Mouse (Mus musculus) frontal cortex, adult (tissue): ENCODE measurements around the gene Veph1.

Source experiments
- ATAC-seq: cut with Nextera tagmentation; 2 replicates; pipeline ENCODE4 v1.9.2; 2017; ENCODE audit warnings: mild to moderate bottlenecking, moderate library complexity, mixed read lengths; ENCODE audit not compliant: low TSS enrichment

The Veph1 gene

DNA sequence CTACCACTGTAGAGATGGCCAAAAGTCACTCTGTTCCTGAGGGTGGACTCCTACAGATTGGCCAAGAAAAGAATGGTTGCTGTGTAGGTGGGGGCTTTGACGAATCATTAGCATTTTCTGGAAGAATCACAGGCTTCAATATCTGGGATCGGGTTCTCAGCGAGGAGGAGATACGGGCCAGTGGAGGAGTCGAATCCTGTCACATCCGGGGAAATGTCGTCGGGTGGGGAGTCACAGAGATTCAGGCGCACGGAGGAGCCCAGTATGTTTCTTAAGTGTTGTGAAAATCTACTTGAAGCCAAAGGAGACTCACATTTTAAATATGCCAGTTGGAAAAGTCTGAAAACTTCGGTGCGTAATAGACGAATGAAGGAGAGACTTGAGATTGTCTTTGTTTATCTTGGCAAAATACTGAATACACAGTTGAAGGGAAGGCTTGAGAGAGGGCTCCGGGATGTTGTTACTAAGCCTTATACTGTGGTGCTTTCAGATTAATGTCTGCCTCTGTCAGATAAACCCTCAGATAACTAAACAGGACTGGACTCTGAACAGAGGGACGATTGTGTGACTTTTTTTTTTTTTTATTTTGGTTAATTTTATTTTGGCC is 71.6 kb downstream of the Veph1 start:
- ATAC-seq = no peak

DNA sequence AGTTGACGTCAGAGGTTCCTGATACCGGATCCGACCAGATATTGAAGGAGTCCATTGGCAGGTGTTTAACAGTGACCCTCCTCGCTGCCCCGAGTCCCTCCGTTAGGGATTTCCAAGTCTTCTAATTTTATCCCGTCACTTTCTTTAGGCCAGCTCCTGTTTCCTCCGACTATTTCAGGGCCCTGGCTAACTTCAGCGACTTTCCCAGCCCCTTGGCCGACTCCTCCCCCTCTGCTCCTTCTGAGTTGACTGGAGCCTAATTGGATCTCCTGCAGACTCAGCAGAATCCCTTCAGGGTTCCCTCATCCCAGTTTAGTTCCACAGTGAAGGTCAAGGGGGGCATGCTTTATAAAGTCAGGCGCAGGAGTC is 75.4 kb downstream of the Veph1 start:
- ATAC-seq = peak; percentile 25; the same call in 1 of the 2 replicates

DNA sequence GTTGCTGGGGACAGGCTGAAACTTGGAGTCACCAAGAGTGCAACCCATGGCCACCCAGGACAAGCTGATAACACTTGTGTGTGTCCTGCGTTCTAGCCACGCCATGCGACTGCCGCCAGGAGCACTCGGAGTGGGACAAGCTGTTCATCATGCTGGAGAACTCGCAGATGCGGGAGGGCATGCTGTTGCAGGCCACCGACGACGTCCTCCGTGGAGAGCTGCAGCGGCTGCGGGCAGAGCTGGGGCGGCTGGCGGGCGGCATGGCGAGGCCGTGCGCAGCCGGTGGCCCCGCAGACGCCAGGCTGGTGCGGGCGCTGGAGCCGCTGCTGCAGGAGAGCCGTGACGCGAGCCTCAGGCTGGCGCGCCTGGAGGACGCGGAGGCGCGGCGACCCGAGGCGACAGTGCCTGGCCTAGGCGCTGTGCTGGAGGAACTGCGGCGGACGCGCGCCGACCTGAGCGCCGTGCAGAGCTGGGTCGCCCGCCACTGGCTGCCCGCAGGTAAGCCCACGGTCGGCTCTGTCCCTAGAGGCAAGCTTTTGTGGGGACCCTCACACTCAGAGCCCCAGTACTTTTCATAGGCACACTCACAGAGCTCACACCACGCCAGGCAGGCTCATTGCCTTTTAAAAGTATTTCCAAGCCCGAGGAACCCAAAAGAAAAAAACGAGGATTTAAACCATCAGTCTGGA is 75.9 kb downstream of the Veph1 start:
- peak; percentile 96 for ATAC-seq

DNA sequence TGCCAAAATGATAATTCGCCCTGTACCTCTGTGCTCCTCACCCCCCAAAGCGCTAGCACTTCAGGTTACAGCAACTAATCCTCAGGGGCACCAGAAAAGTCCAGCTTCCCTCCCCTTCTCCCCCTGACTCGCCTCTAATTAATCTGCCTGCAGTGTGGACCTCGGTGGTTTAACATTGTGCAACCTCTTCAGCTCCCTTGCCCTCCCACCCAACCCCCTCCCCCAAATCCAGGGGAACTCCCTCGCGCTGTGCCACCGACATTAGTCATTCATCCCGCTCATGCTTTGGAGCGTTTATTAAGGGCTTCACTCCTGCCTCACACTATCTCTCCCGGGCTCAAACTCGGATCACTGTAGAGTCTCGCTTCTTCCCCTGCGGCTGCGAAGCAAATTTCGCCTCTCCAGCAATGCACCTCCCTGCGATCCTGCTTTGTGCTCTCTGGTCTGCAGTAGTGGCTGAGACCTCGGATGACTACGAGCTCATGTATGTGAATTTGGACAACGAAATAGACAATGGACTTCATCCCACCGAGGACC is 76.9 kb downstream of the Veph1 start, which contains the start of gene Ptx3:
Gene Ptx3, plus strand, starts transcription at position 256 of the 537 bp plus-strand sequence.
- peak; percentile 42; the same call in 1 of the 2 replicates for ATAC-seq

DNA sequence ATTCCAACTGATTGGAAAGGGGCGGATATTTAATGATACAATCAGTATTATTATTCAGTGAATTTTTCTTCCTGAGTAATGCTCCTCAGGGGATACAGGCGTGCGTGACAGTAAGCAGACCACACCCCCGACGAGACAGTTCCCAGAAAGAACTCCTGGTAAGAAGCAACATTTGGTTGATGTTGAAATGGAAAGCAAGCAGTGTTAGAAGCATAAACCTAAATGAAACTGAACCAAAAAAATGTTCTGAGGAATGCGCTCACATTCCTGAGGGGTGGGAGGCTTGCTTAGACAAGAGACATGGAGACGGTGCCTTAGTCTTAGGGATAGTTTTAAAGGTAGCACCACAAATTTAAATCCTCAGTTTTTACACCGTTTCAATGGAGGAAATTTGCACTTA is 80.9 kb downstream of the Veph1 start:
- no peak for ATAC-seq

DNA sequence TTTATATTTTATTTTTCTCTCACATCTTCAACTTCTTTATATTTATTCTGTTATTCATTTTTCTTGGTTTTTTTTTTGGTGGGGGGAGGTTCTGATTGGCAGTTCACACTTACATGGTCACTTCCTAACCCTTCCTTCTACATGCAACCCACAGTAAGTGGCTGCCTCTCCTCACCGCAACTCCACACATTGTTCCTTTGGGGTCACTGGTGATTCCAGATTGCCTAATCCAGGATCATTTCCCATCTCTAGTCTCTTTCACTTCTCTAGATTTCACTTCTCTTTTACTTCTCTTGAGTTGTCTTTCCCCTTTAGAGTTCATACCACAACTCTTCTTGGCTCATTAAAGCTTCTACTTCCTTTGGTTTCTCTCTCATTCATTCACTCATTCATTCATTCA is 83.1 kb downstream of the Veph1 start:
- ATAC-seq = no peak

DNA sequence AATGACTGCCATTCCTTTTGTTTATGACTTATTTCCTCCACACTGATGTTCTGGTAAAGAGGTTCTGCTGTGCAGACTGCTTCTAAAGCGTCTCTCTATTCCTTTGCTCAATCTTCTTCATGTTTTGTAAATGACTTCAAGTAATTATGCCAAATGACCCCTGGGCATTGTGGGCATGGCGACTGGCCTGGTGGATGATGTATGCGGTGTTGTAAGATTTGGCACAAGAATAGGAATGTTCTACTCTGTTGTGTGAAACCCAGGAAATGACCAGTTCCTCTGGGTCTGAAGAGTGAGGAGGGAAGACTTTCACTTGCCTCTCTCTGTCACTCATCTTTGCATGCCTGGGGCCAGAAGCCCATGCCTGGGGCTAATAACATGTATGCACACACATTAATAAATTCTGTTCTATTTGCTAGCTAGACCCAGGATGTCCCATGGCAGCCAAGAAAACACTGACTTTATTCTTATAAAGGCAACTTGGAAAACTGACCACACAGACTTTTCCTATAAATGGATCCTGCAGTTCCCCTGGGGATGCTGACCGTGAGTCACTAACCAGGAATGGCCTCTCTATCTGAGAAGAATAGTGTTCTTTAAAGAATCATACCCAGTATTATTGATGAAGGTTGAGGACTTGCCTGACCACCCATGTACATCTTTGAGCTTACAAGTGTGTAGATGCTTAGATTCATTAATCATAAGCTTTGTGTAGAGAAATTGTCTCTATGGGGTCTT is 87.6 kb downstream of the Veph1 start:
- no peak for ATAC-seq

DNA sequence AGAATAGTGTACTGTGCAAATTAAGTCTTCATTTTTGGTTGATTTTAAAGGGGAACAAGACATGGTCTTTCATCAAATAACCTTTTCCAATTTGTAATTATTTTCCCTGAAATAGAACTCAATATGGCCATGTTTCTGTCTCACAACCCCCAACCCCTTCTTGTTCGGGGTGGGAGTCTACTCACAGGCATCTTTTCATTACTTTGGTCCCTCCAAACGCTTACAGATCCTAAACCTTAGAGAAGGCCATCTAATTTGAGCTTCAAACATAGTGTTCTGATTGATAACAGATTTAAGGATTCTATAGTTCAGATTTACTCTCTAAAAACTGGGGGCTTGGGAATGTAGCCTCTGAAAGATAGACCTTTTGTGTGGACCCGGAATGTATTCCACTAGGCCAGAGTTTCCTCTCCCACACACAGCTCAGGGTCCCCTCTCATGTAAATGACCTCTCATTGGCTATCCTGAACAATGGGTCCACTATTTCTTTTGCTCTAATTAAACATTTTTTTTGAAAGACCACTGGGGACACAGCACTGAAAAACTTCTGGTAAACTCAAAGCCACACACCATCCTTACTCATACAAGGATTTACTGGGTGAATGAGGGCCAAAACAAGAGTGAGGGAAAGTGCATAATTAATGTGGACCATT is 102.6 kb downstream of the Veph1 start:
- no peak for ATAC-seq

DNA sequence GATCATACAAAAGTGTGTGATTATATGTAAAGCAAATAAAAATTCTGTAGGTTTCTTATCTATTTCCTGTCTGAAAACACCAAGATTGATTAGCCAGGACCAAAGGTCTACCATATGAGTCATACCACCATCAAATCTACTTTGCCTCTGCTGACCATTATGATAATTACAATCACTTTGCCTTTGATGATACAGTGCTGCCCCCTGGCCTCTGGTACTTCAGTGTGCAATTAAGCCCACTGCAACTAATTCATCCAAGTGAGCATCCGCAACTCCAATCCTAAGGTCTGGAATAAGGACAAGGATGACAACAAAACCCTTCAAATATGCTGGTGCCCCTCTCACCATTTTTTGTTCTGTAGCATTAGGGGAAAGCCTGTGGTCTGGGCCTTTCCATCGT is 117.0 kb downstream of the Veph1 start:
- no peak for ATAC-seq

DNA sequence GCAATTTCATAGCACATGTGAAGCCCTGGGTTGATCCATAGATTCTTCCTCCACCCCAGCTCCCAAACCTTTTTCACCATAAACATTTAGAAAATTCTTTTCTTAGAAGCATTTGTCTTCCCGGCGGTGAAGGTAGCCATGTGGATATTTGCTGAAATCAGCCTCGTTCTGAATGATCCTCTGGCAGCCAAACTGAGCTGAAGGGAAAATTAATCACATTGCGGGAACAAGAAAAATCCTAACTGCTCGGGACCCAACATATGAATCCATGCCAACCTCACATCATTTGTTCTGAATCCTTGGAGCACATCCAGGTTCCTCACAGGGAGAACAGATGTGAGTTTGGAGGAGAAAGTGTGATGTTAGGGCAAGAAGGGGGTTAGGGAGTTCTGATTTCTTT is 123.7 kb downstream of the Veph1 start:
- ATAC-seq = no peak

DNA sequence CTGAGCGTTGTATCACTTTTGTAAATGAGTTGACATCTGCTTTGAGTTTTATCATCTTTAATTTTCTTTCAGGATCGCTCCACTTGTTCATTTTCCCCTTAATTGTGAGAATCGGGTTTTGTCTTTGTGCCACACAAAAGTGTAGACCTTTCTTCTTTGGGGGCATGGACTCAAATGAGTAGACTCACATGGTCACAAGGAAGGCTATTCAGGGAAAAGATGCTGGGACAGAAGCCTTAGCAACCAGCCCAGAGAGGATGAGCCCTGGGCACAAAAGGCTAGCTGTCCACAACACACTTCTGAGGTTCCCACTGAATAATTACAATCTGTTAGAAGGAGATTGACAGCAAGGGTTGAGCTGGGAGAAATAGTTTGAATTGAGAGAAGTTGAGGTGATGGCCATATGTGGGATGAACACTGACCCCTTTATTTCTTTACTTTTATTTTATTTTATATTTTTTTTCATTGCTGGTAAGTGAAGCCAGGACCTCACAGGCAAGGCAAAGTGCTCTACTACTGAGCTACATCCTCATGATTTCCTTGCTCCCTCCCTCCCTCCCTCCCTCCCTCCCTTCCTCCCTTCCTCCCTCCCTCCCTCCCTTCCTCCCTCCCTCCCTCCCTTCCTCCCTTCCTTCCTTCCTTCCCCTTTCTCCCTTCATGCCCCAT is 126.6 kb downstream of the Veph1 start:
- no peak for ATAC-seq

DNA sequence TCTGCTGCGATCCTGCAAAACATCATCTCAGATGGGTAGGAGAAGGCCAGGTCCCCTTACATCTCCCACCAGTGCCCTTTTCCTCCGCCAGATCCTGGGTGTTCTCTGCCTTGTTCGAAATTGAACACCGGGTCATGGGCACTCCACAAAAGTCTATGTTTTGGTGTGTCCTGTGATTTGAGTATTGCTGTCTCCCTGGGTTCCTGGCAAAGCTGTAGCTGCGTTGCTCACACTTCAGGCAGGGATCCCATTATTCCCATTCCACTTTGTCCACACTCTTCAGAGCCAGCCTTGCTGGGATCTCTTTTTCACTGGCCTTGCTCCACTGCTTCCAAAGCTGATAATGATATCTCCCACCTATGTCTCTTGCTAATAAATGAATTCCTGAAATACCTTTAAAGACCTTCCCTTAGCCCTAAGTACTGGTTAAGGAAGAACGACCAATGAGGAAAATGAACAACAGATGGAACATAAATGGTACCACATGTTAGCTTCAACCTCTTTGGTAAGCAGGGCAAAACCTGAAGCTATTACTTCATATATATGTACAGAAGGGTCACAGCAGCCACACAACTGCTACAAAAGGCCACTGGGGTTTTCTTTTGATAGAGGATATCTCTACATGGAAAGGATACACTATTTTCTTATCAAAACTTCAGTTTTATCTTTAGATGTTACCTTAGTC is 129.9 kb downstream of the Veph1 start:
- ATAC-seq = no peak

DNA sequence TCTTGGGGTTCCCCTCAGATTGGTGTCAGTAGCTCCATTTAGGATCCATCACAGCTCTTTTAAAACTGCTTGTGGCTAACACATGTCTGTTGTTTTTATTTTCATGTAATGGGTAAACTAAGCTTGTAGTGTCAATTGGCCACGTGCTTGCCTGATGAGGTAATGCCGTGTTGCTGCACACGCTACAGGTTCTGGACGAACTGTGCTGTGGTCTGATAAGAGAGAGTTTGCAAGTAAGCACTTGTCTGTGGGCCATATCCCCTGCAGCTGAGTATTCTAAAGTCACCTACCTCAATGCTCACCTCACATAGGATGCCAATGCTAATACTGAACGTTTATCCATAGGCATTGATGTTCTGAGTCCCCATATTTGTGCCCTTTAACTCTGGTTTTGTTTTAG is 131.6 kb downstream of the Veph1 start:
- ATAC-seq = no peak

DNA sequence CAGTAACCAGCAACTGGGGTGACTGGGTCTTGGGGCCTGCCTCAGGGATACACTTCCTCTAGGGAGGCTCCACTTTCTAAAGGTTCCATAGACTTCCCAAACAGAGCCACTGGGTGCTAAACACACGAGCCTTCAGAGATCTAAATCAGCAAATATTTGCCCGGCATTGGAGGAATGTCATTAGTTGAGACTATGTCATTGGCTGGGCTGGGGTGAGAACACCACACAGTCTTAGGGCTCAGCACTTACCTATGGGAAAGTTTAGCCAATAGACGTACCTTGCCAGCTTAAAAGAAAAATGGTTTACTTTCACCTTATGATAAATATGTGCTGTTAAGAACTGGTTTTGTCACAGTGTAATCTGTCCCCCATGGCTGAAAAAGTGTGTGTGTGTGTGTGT is 132.1 kb downstream of the Veph1 start:
- ATAC-seq = no peak

DNA sequence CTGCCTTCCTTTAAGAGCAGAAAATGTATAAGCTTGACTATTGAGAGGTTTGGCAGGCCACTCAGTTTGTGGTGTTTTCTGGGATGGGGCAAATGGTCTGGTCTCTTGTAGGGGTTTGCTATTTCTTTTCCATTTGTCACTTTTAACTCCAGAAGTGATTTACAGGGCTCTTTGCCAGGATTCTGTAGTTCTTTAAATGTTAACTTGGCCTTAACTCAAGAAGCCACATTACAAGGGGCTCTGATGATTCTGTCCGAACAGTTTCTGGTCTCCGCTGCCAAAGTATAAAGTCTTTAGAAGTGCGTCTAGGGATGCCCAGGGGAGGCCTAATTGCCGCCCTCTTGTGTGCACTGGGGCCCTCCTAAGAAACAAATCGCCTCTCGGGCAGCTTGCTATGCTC is 134.0 kb downstream of the Veph1 start:
- no peak for ATAC-seq

DNA sequence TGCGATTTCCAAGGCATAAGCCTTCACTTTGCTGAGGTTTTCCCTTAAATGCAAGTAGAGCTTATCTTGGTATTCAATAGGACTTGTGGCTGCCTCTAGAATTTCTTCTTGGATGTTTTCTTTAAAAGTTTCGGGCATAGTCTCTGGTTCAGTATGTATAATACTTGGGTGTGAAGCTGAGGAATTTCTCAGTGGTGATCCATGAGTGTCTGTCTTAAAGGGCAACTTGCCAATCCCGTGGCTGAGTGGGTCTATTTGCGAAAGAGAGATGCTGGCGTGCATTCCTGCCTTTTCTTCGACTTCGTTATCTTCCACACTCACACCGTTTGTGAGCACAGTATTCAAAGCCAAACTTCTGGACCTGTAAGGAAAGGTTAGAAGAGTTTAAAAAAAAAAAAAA is 138.7 kb downstream of the Veph1 start:
- ATAC-seq = no peak

DNA sequence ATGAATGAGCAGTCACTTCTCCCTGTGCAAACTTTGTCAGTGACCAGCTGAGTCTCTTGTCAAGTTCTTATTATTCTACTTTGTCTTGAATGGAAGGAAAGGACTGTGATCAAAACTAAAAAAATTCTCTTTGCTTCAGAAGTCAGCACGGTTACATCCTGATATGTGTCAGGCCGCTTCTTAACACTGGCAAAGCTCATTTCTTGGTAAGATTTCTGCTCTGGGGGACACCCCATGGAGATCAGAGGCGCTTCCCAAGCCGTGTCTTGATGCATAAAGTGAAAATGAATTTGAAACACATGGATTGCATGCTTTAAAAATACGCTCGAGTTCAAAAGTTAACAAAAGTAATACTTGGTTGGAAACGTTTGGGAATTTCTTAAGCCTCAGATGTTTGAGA is 159.0 kb downstream of the Veph1 start:
- no peak for ATAC-seq

DNA sequence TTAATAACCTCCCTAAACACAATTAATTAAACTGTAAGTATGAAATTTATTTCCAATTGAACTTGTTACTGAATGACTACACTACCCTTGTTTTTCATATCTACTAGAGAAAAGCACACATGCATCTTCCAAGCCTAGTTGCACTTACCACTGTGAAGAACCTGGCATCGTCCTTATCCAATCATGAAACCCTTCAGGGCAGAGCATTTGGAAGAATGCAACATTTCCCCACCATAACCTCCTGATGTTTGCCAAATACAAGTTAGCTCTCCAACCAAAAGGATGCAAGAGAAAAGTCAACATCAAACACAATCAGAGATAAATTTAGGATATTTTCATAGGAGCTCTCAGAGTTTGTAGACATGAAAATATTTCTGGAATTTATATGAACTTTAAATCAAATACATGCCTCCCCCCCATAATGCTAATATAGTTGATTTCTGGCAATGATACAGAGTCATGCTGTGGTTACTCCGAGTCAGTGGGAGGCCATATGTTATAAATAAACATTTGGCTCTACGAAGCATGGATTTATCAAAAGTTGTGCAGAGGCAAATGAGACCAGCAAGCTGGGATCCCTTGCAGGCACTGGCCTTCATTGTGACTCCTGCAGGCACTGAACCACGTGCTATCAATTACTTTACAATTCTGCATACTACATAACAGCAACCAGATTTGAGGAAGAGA is 165.2 kb downstream of the Veph1 start:
- no peak for ATAC-seq

DNA sequence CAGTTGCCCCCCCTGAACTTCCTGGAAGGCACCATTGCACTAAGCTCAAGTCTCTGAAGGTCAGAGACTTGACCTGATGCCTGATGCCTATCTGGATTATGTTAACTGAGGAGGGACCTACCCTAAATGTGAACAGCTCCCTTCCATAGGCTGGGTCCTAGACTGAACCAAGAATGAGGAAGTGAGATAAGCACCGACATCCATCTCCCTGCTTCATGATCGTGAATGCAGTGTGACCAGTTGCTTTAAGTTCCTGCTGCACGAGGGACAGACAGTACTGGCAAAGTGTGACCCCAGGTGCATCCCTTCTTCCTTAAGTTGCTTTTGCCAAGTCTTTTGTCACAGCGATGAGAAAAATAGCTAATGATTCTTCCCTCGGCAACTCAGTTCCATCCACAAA is 166.9 kb downstream of the Veph1 start:
- no peak for ATAC-seq

DNA sequence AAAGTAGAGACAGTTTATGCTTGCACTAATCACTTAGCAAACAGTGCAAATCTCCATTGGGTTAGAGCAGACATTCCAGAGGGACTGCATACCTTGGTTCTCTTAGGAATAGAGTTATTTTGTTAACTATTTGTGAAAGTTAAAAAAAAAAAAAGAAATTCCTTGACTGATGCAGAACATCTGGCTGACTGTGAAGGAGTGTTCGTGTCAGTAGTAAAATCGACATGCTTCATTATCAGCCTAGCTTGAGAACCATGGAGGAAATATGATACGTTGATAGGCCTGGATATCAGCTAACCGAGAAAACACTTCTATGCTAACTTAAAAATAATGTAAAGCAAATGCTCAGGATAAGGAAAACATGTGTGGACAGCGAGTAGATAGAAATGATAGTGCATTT is 191.1 kb downstream of the Veph1 start:
- ATAC-seq = no peak

DNA sequence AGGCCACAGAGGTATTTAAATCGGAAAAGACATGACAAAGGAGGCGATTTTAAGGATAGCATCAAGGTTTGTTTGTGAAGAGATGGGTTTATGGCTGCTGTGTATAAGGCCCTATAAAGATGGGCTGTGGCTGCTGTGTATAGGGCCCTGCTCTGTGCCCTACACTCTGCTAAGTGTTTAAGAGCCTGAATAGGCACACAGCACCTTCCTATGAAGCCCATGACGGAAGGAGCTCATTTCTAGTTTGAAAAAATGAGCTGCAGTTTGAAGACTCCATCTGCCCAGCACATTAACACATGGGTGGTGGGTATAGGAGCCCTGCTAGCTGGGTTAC is 194.1 kb downstream of the Veph1 start:
- ATAC-seq = no peak
